ENCODE assay signal across 15 mouse cellular contexts in the genomic region with DNA sequence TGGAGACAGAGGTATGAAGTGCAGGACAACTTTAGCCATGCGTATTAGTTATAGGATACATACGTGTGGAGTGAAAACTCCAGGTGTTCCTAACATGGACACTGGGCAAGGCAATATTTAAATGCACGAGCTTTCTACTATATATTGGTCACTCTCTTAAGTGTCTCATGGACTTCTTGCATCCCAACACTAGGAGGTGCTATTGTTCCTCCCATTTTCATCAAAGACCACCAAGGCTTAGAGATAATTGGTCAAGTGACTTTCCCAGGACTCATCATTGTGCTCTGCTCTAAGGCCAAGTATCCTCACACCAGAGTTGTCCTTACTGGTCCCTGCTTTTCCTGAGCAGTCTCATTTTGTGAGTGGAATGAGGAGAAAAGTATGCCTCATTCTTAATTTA. TPM values are rescaled to one million over a fixed set of nuclear protein-coding genes. Genes with fewer than 3 reads are reported as not detected.
A peak's percentile ranks its signal among the peaks of the same experiment; 100 is the strongest.
DNase-seq lines count a peak whose midpoint lies in the region; ATAC-seq and TF ChIP-seq lines count a peak whose summit lies in the region.
"Had no signal": no experiment of that assay in that cellular context is flagged by ENCODE, and none has a peak within 500 bp of the region (broad histone marks: within the 10 kb centered on the region; RNA-seq: fewer than 3 reads in every experiment).

No protein-coding gene starts in this region.

- DNase-seq in cerebellum, postnatal 10 days, result peak; percentile 17 to 28
- no peak for DNase-seq in cerebellum, postnatal 36 days
- DNase-seq in layer of hippocampus, adult 2 months (ENCODE audit: low spot score in 2 of 2), result no peak
- DNase-seq in layer of hippocampus, postnatal 14 days (ENCODE audit: low spot score in 2 of 2), result no peak
- DNase-seq in ES-CJ7 (ENCODE audit: low read depth, low spot score) (peak; percentile 75), adipocyte (ENCODE audit: low spot score) (no peak)
- DNase-seq in adrenal gland, postnatal 25 days, result no peak
- DNase-seq: cerebellum, adult 8-10 months; gastrocnemius, postnatal 10 days; kidney, postnatal 4 days; left cerebral cortex, postnatal 4 days; lung, adult 18-20 months; right cerebral cortex, postnatal 25 days; thymus, postnatal 25 days had no signal

- no peak overlapping the region for H3K4me3 ChIP-seq in layer of hippocampus, adult 2 months

- peak; percentile 70 for TF ChIP-seq CTCF in layer of hippocampus, adult 2 months (conservative IDR thresholded peaks at IDR 0.05)

- ATAC-seq in erythroblast, adult 5-6 weeks (replicated peaks; ENCODE audit: low FRiP score, poor library complexity, severe bottlenecking), result peak; percentile 73

- no peak overlapping the region for H3K27ac ChIP-seq in layer of hippocampus, adult 2 months

RNA-seq across cellular contexts. Expression of a gene that starts 39.4 kb away (rescaled TPM):
- total RNA-seq in layer of hippocampus, adult 2 months (2021), result 100 to 1,000 TPM; 412 to 415 TPM
- 100 to 1,000 TPM; 315 to 326 TPM for total RNA-seq in layer of hippocampus, postnatal 14 days (2021)
- total RNA-seq in erythroblast, adult 5-6 weeks (2015; ENCODE audit: low replicate concordance), result 190 and 199 TPM in 2 replicates
- 230 and 266 TPM in 2 replicates for total RNA-seq in erythroblast, adult 5-6 weeks (2017; ENCODE audit: low replicate concordance)
- 678 and 710 TPM in 2 replicates for total RNA-seq in adrenal gland, postnatal 25 days (2021)

Comparison
In these comparisons a context has a peak if more than half of its experiments do, and no peak if none do; other contexts are left out.
1. DNase-seq: peak in cerebellum, postnatal 10 days (2 of 2) and ES-CJ7 (single experiment); none in cerebellum, postnatal 36 days (0 of 2), layer of hippocampus, adult 2 months (0 of 2), layer of hippocampus, postnatal 14 days (0 of 2), adrenal gland, postnatal 25 days (single experiment) and adipocyte (single experiment).